Mouse (Mus musculus): Measurements from ENCODE around the gene Pkp4.

- no peak for TF ChIP-seq CTCF (IDR thresholded peaks at IDR 0.05; ENCODE audit: low read depth)
- TF ChIP-seq EP300 (IDR thresholded peaks at IDR 0.05; ENCODE audit: low read depth) = no peak
Observed at GRCm38 (mm10) chr2:59378096-59378495, 217.4 kb downstream of the Pkp4 start.
